Mouse (Mus musculus) adrenal gland, adult (tissue): ENCODE results near the gene Tspo2.
"Not testable (repeated sequence)": the region's sequence is repeated elsewhere in the genome, so short reads cannot be mapped to it uniquely, and the experiment has no call there.

Experiments
- DNase-seq, 2 experiments: peaks; one replicate each; pipeline ENCODE4 v3.0.0; 2022 to 2023; ENCODE audit warnings: low spot score in 1 of 2; ENCODE audit not compliant: inconsistent age in 2 of 2

Gene Tspo2

GRCm38 (mm10) chr17:48451353-48451675, at the start of gene Tspo2:
TSS of gene Tspo2 (minus strand) at chr17:48451522.
- no peak for DNase-seq

GRCm38 (mm10) chr17:48500846-48501445, 49.6 kb upstream of the Tspo2 start:
- DNase-seq, result peak in 1 of 2 experiments; percentile 36

- no peak for DNase-seq
These were observed 46.7 kb upstream of the Tspo2 start for GRCm38 (mm10) chr17:48497986-48498385.

- peak; percentile 24 to 31 for DNase-seq
These were observed 42.7 kb upstream of the Tspo2 start for GRCm38 (mm10) chr17:48493986-48494385.

GRCm38 (mm10) chr17:48493582-48493981, 42.3 kb upstream of the Tspo2 start:
- no peak for DNase-seq

GRCm38 (mm10) chr17:48492621-48493020, 41.3 kb upstream of the Tspo2 start:
- DNase-seq, result no peak

GRCm38 (mm10) chr17:48489466-48489865, 38.1 kb upstream of the Tspo2 start:
- no peak for DNase-seq

GRCm38 (mm10) chr17:48484191-48484590, 32.9 kb upstream of the Tspo2 start:
- DNase-seq, result no peak

- DNase-seq, result no peak
These were observed 32.4 kb upstream of the Tspo2 start for GRCm38 (mm10) chr17:48483764-48484163.

GRCm38 (mm10) chr17:48479952-48480351, 28.6 kb upstream of the Tspo2 start:
- DNase-seq, result no peak

- no peak for DNase-seq
These were observed 24.1 kb upstream of the Tspo2 start for GRCm38 (mm10) chr17:48475444-48475843.

- DNase-seq, result not testable (repeated sequence)
These were observed 23.0 kb upstream of the Tspo2 start for GRCm38 (mm10) chr17:48474282-48474681.

- peak; percentile 70 to 92 for DNase-seq
These were observed 16.3 kb upstream of the Tspo2 start for GRCm38 (mm10) chr17:48467395-48468231.

- no peak for DNase-seq
These were observed 15.6 kb upstream of the Tspo2 start for GRCm38 (mm10) chr17:48466769-48467394.

GRCm38 (mm10) chr17:48463391-48463790, 12.1 kb upstream of the Tspo2 start:
- DNase-seq, result no peak

- no peak for DNase-seq
These were observed 10.8 kb upstream of the Tspo2 start for GRCm38 (mm10) chr17:48462096-48462495.

- no peak for DNase-seq
These were observed 6.8 kb upstream of the Tspo2 start for GRCm38 (mm10) chr17:48457971-48458653.

GRCm38 (mm10) chr17:48455955-48456354, 4.6 kb upstream of the Tspo2 start:
- DNase-seq, result no peak

GRCm38 (mm10) chr17:48454688-48455087, 3.4 kb upstream of the Tspo2 start, which contains the start of gene Unc5cl:
TSS of gene Unc5cl (plus strand) at chr17:48454901.
- no peak for DNase-seq

GRCm38 (mm10) chr17:48454190-48454589, 2.9 kb upstream of the Tspo2 start:
- DNase-seq, result no peak

GRCm38 (mm10) chr17:48453489-48453888, 2.2 kb upstream of the Tspo2 start:
- DNase-seq, result no peak
